Mouse (Mus musculus) forebrain, embryonic 15.5 days (tissue): ENCODE measurements around the gene Tmem258. TPM values are rescaled to one million over a fixed set of nuclear protein-coding genes. Genes with fewer than 3 reads are reported as not detected.

ENCODE experiments used
- ATAC-seq: fragments of 200-750 bp; cut with Nextera tagmentation; replicated peaks from 2 replicates; pipeline ENCODE4 v1.8.0; 2017; ENCODE audit warnings: mild to moderate bottlenecking, moderate TSS enrichment, moderate library complexity
- H3K27ac ChIP-seq: fragments of 300-500 bp; sonication (generic); replicated peaks from 2 replicates; pipeline ENCODE4 v1.5.1; 2015; ENCODE audit warnings: mild to moderate bottlenecking, inconsistent platforms
- H3K27me3 ChIP-seq: fragments of 300-500 bp; sonication (generic); 2 replicates; pipeline ENCODE4 v1.6.1; 2015; ENCODE audit warnings: inconsistent platforms
- H3K36me3 ChIP-seq: fragments of 300-500 bp; sonication (generic); 2 replicates; pipeline ENCODE4 v1.6.1; 2015; ENCODE audit warnings: mild to moderate bottlenecking, inconsistent platforms
- H3K4me1 ChIP-seq: fragments of 300-500 bp; sonication (generic); 2 replicates; pipeline ENCODE4 v1.6.1; 2015; ENCODE audit warnings: inconsistent platforms
- H3K4me2 ChIP-seq: fragments of 300-500 bp; sonication (generic); replicated peaks from 2 replicates; pipeline ENCODE4 v1.6.1; 2015; ENCODE audit warnings: mild to moderate bottlenecking, inconsistent platforms
- H3K4me3 ChIP-seq: fragments of 300-500 bp; sonication (generic); 2 replicates; pipeline ENCODE4 v1.5.1; 2015; ENCODE audit warnings: mild to moderate bottlenecking, inconsistent platforms
- H3K9ac ChIP-seq: fragments of 300-500 bp; sonication (generic); replicated peaks from 2 replicates; pipeline ENCODE4 v1.6.1; 2015; ENCODE audit warnings: mild to moderate bottlenecking, inconsistent platforms
- H3K9me3 ChIP-seq: fragments of 300-500 bp; sonication (generic); 2 replicates; pipeline ENCODE4 v1.6.1; 2016; ENCODE audit warnings: inconsistent platforms
- WGBS: fragments of 180-500 bp; shearing (Covaris S2); methylation state at CpG from one replicate; pipeline ENCODE4 v1.1.7; 2015; ENCODE audit warnings: mixed read lengths; 5-methylcytosine and 5-hydroxymethylcytosine counted together
- microRNA-seq: library from miRNA; unstranded; fragments of <30 nt; microRNA quantifications from one replicate; pipeline ENCODE4, GENCODE M21; 2016
- polyA plus RNA-seq: library from polyadenylated mRNA; unstranded; fragments of >200 nt; fragmentation: Nextera tagmentation; extraction: Ambion mirVana; gene quantifications from 2 replicates; pipeline ENCODE4 v1.2.1, GENCODE M21; 2015

Gene Tmem258
- polyA plus RNA-seq, 1 experiment from 2014 or later, result 397 TPM

DNA sequence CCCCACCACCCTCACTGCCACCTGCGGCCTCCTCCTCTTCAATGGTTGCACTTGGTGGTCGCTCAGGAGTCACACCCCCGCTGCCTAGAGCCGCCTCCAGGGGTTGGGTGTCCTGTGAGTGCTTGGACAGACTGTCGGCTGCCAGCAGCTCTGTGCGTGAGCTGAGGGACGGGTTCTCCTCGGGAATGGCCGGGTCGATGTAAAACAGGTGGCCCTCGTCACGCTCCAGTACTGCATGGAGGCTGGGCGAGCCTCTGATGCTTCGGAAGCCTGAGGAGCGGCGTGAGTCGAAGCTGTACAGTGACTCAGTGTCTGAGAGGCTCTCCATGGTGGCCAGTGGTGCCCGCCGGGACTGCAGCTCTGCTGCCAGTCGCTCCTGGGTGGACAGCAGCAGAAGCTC lies 44.3 kb downstream of the Tmem258 start:
- Histone ChIP-seq H3K9me3 (no peaks in the 10 kb centered on the region), H3K4me2 (no peak overlapping the region), H3K27ac (no peak overlapping the region), H3K27me3 (no peaks in the 10 kb centered on the region), H3K4me3 (no peak overlapping the region), H3K9ac (no peak overlapping the region), H3K4me1 (no peaks in the 10 kb centered on the region), H3K36me3 (peaks cover 3% of the 10 kb centered on the region; the same call in 1 of the 2 replicates)
- no peak for ATAC-seq
- 63% methylated on average over 20 of the region's 20 CpGs for WGBS

Small RNA genes lying within 50 kb of the gene (microRNA-seq; reads per million reads assigned to microRNA genes)
- gene Mir6993, result 1.1 reads per million

Other genes with a start within 250 kb of the Tmem258 start
- gene Fth1, start 223.4 kb upstream of the Tmem258 start, polyA plus RNA-seq, result 1,475 and 1,516 TPM in 2 replicates
- gene Best1, start 202.4 kb upstream of the Tmem258 start, polyA plus RNA-seq, result 1.2 and 1.3 TPM in 2 replicates
- 17.3 and 17.9 TPM in 2 replicates for gene Rab3il1, start 202.3 kb upstream of the Tmem258 start, polyA plus RNA-seq
- gene Fads3, start 162.4 kb upstream of the Tmem258 start, polyA plus RNA-seq, result 14.0 and 15.3 TPM in 2 replicates
- gene Fads2, start 102.3 kb upstream of the Tmem258 start, polyA plus RNA-seq, result 164 and 166 TPM in 2 replicates
- gene Fads1, start 21.1 kb upstream of the Tmem258 start, polyA plus RNA-seq, result 158 and 166 TPM in 2 replicates
- gene Fen1, start 155 bp downstream of the Tmem258 start, polyA plus RNA-seq, result 54.7 and 58.4 TPM in 2 replicates
- 0.18 and 0.26 TPM in 2 replicates for gene Myrf, start 36.7 kb downstream of the Tmem258 start, polyA plus RNA-seq
- gene Dagla, start 100.9 kb downstream of the Tmem258 start, polyA plus RNA-seq, result 6.7 and 6.8 TPM in 2 replicates
- gene Syt7, start 185.1 kb downstream of the Tmem258 start, polyA plus RNA-seq, result 8.9 and 10.3 TPM in 2 replicates